Comparison of ENCODE assay signal across 8 mouse cellular contexts in genomic region chr8:71591471-71592373, GRCm38 (mm10). TPM values are rescaled to one million over a fixed set of nuclear protein-coding genes. Genes with fewer than 3 reads are reported as not detected.
A peak's percentile ranks its signal among the peaks of the same experiment; 100 is the strongest.
DNase-seq lines count a peak whose midpoint lies in the region; ATAC-seq and TF ChIP-seq lines count a peak whose summit lies in the region.

TSS of gene Pgls (plus strand) at chr8:71592176.

- H3K9me3 ChIP-seq in hindbrain, embryonic 14.5 days (ENCODE audit: control insufficient read depth, low read length): no peaks in the 10 kb centered on the region

- under 1% methylated on average over 71 of the region's 71 CpGs for WGBS in hindbrain, embryonic 14.5 days

- CTCF ChIA-PET in Patski (lab: Charles Lee): interaction anchor here (1.2 to 7.9 kb wide), 3 partner anchors 22 to 69 kb away, joined by 4 to 49 read pairs (median 5); partner anchors contain the start of gene Tmem221

- peak within 1 kb of the TSS; percentile 93 for H3K4me3 ChIP-seq in hindbrain, embryonic 14.5 days (replicated peaks; ENCODE audit: low read length)

- in situ Hi-C loops in Patski (cut with MboI; ENCODE audit: low pct_unique_long_range_greater_than_20kb): no loop called here

- H3K4me1 ChIP-seq in hindbrain, embryonic 14.5 days (replicated peaks; ENCODE audit: control insufficient read depth, insufficient read depth, low read length): peaks cover 27% of the 10 kb centered on the region

- peak; percentile 79 for ATAC-seq in Patski
- peak; percentile 84 for ATAC-seq in hindbrain, embryonic 14.5 days (ENCODE audit: low FRiP score)

- peak within 1 kb of the TSS; percentile 99 for H3K27ac ChIP-seq in hindbrain, embryonic 14.5 days

- peak within 1 kb of the TSS; percentile 96 for H3K9ac ChIP-seq in hindbrain, embryonic 14.5 days

- no peak for TF ChIP-seq CTCF in Patski (IDR thresholded peaks at IDR 0.05)

- POLR2A ChIA-PET in Patski (lab: Charles Lee): interaction anchor here (0.7 to 3.0 kb wide), 9 partner anchors 15 to 48 kb away, joined by 3 to 12 read pairs (median 6); partner anchors contain the start of genes Colgalt1, Slc27a1 and Tmem221

- H3K4me2 ChIP-seq in hindbrain, embryonic 14.5 days (replicated peaks): peak within 1 kb of the TSS; percentile 98

- no peak for DNase-seq in Patski (ENCODE audit: low read depth, low spot score)
- peak; percentile 96 to 98 for DNase-seq in cerebellum, postnatal 14 days
- DNase-seq in frontal cortex, postnatal 25 days (ENCODE audit: low spot score in 2 of 2): peak; percentile 93 to 95
- DNase-seq in hindbrain, embryonic 14.5 days (ENCODE audit: low spot score): peak; percentile 96
- DNase-seq in left cerebral cortex, adult 11 months (ENCODE audit: low spot score): peak; percentile 94
- peak; percentile 95 to 97 for DNase-seq in lung, postnatal 4 days
- DNase-seq in retina, postnatal 7 days (ENCODE audit: low read depth, low spot score): peak; percentile 91
- DNase-seq in urinary bladder, adult 2 months (ENCODE audit: low spot score): peak; percentile 97

- peaks cover 10% of the 10 kb centered on the region for H3K36me3 ChIP-seq in hindbrain, embryonic 14.5 days (replicated peaks; ENCODE audit: control insufficient read depth, insufficient read depth)

- no peaks in the 10 kb centered on the region for H3K27me3 ChIP-seq in Patski
- no peaks in the 10 kb centered on the region for H3K27me3 ChIP-seq in hindbrain, embryonic 14.5 days (ENCODE audit: control insufficient read depth, insufficient read depth, low read length)

RNA-seq across cellular contexts. Expression of gene Pgls, which starts in this region (rescaled TPM):
- 127 TPM for polyA plus RNA-seq in Patski (2021)
- 243 and 246 TPM in 2 replicates for polyA plus RNA-seq in hindbrain, embryonic 14.5 days (2014; fragmentation: Nextera tagmentation; extraction: Ambion mirVana)
- 41.7 and 60.4 TPM in 2 replicates for polyA plus RNA-seq in urinary bladder, adult 2 months (2012; rRNA removed)
